Mouse (Mus musculus) ovary, adult 18-20 months (tissue): Measurements from ENCODE around the gene Dmrt2.

Experiments
- DNase-seq: peaks from one replicate; pipeline ENCODE4 v3.0.0; 2022; ENCODE audit warnings: low spot score, mixed read lengths

Gene Dmrt2

GRCm38 (mm10) chr19:25675866-25676440 lies 3.7 kb downstream of the Dmrt2 start:
- DNase-seq: no peak

DNA sequence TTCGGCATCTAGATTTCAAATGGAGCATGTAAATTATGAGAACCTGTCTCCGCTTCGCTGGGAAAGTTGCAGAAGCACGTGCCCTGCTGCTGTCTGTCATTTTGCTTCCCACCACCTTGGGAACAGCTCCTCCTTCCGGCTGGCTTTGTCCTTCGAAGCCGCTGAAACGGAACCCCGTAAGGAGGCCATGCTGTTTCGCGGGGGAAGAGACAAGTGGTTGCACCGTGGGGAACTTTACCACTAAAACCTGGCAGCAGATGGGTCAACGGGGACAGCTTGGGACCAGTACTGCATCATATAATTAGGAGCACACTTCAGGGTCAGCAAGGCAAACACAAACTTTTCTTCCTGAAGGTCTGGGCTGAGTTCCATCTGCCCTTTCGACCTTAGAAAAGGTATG lies 26.6 kb downstream of the Dmrt2 start:
- DNase-seq: no peak

- no peak for DNase-seq
Observed at GRCm38 (mm10) chr19:25713382-25713781, 41.2 kb downstream of the Dmrt2 start.

DNA sequence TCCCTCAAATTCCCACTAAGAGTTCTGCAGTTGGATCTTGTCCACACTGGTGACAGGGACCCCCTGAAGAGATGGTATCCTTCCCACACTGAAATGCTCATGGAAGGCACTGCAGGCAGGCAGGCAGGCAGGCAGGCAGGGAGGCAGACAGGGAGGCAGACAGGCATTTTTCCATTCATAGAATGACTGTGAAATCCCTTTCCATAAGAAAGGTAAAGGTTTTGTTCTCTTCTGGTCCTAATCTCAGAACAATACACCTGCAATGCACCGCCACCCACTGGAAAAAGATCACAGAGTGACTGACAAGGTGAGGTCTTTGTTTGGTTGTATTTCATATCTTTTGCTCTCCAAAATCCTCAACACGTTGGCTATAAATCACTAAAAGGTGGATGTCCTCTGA lies 42.7 kb downstream of the Dmrt2 start:
- no peak for DNase-seq

- DNase-seq: no peak
Observed at GRCm38 (mm10) chr19:25722616-25723015, 50.4 kb downstream of the Dmrt2 start.
